Mouse (Mus musculus) hindbrain, embryonic 16.5 days (tissue): ENCODE measurements around the gene Bsx. TPM values are rescaled to one million over a fixed set of nuclear protein-coding genes. Genes with fewer than 3 reads are reported as not detected.

Source experiments
- ATAC-seq: fragments of 200-750 bp; cut with Nextera tagmentation; 2 replicates; pipeline ENCODE4 v1.8.0; 2017; ENCODE audit warnings: moderate TSS enrichment, moderate library complexity
- H3K27ac ChIP-seq: fragments of 300-500 bp; sonication (generic); 2 replicates; pipeline ENCODE4 v1.5.1; 2014; ENCODE audit warnings: low read depth, mild to moderate bottlenecking, control low read depth, low read length, moderate library complexity
- H3K27me3 ChIP-seq: fragments of 300-500 bp; sonication (generic); replicated peaks from 2 replicates; pipeline ENCODE4 v1.6.1; 2014; ENCODE audit warnings: low read length; ENCODE audit not compliant: control insufficient read depth, insufficient read depth
- H3K36me3 ChIP-seq: fragments of 300-500 bp; sonication (generic); 2 replicates; pipeline ENCODE4 v1.6.1; 2014; ENCODE audit warnings: mild to moderate bottlenecking, low read length, moderate library complexity, mixed read lengths; ENCODE audit not compliant: control insufficient read depth, insufficient read depth
- H3K4me1 ChIP-seq: fragments of 300-500 bp; sonication (generic); 2 replicates; pipeline ENCODE4 v1.6.1; 2014; ENCODE audit warnings: low read depth, low read length; ENCODE audit not compliant: control insufficient read depth, insufficient read depth
- H3K4me2 ChIP-seq: fragments of 300-500 bp; sonication (generic); 2 replicates; pipeline ENCODE4 v1.6.1; 2014; ENCODE audit warnings: mild to moderate bottlenecking, low read length, control low read depth, moderate library complexity
- H3K4me3 ChIP-seq: fragments of 300-500 bp; sonication (generic); 2 replicates; pipeline ENCODE4 v1.5.1; 2014; ENCODE audit warnings: mild to moderate bottlenecking, low read length, control low read depth, moderate library complexity
- H3K9ac ChIP-seq: fragments of 300-500 bp; sonication (generic); 2 replicates; pipeline ENCODE4 v1.6.1; 2014; ENCODE audit warnings: low read depth, mild to moderate bottlenecking, control low read depth, low read length, moderate library complexity
- H3K9me3 ChIP-seq: fragments of 300-500 bp; sonication (generic); 2 replicates; pipeline ENCODE4 v1.6.1; 2014; ENCODE audit warnings: mild to moderate bottlenecking, low read length, moderate library complexity; ENCODE audit not compliant: control insufficient read depth
- WGBS: fragments of 180-500 bp; shearing (Covaris S2); extraction: QIAGEN DNeasy Blood & Tissue Kit; methylation state at CpG from one replicate; pipeline ENCODE4 v1.1.7; 2014; 5-methylcytosine and 5-hydroxymethylcytosine counted together
- polyA plus RNA-seq: library from polyadenylated mRNA; unstranded; fragments of >200 nt; fragmentation: Nextera tagmentation; extraction: Ambion mirVana; gene quantifications from 2 replicates; pipeline ENCODE4 v1.2.1, GENCODE M21; 2015

Gene Bsx
- polyA plus RNA-seq, 1 experiment from 2014 or later, result not detected

GRCm38 (mm10) chr9:40870331-40870730 lies 3.6 kb upstream of the Bsx start:
- H3K4me3 ChIP-seq, result no peak overlapping the region
- no peaks in the 10 kb centered on the region for H3K4me1 ChIP-seq
- no peak overlapping the region for H3K27ac ChIP-seq
- no peak for ATAC-seq
- H3K9me3 ChIP-seq, result no peaks in the 10 kb centered on the region
- peaks cover 58% of the 10 kb centered on the region for H3K27me3 ChIP-seq
- no peak overlapping the region for H3K9ac ChIP-seq
- H3K4me2 ChIP-seq, result no peak overlapping the region
- 83% methylated on average over 5 of the region's 5 CpGs for WGBS
- no peaks in the 10 kb centered on the region for H3K36me3 ChIP-seq

- H3K9me3 ChIP-seq, result no peaks in the 10 kb centered on the region
- no peak overlapping the region for H3K27ac ChIP-seq
- peaks cover 65% of the 10 kb centered on the region for H3K27me3 ChIP-seq
- WGBS, result 2% methylated on average over 34 of the region's 34 CpGs
- H3K36me3 ChIP-seq, result no peaks in the 10 kb centered on the region
- H3K4me1 ChIP-seq, result no peaks in the 10 kb centered on the region
- H3K9ac ChIP-seq, result no peak overlapping the region
- peak overlapping the region; percentile 36 for H3K4me2 ChIP-seq
- ATAC-seq, result no peak; the same call in 1 of the 2 replicates
- peak overlapping the region; percentile 9; the same call in 1 of the 2 replicates for H3K4me3 ChIP-seq
Measured at GRCm38 (mm10) chr9:40871369-40872155, 2.4 kb upstream of the Bsx start.

- Histone ChIP-seq H3K4me2 (peak overlapping the region; percentile 36; the same call in 1 of the 2 replicates), H3K27me3 (peaks cover 70% of the 10 kb centered on the region), H3K9me3 (no peaks in the 10 kb centered on the region)
Measured at GRCm38 (mm10) chr9:40872156-40872478, 1.8 kb upstream of the Bsx start.

GRCm38 (mm10) chr9:40874961-40875360 lies 1.0 kb downstream of the Bsx start:
- no peak overlapping the region for H3K27ac ChIP-seq
- H3K4me3 ChIP-seq, result no peak overlapping the region
- no peaks in the 10 kb centered on the region for H3K9me3 ChIP-seq
- H3K27me3 ChIP-seq, result peaks cover 63% of the 10 kb centered on the region
- H3K36me3 ChIP-seq, result no peaks in the 10 kb centered on the region
- no peak overlapping the region for H3K9ac ChIP-seq
- under 1% methylated on average over 4 of the region's 4 CpGs for WGBS
- no peak overlapping the region for H3K4me2 ChIP-seq
- peaks cover 7% of the 10 kb centered on the region; the same call in 1 of the 2 replicates for H3K4me1 ChIP-seq
- ATAC-seq, result no peak

More at GRCm38 (mm10) chr9:40872156-40872478, 1.8 kb upstream of the Bsx start:
- H3K9ac ChIP-seq, result no peak overlapping the region
- no peaks in the 10 kb centered on the region for H3K36me3 ChIP-seq
- no peak overlapping the region for H3K4me3 ChIP-seq
- 8% methylated on average over 8 of the region's 8 CpGs for WGBS
- no peaks in the 10 kb centered on the region for H3K4me1 ChIP-seq
- H3K27ac ChIP-seq, result no peak overlapping the region
- no peak for ATAC-seq

GRCm38 (mm10) chr9:40875431-40875830 lies 1.5 kb downstream of the Bsx start:
- H3K4me2 ChIP-seq, result no peak overlapping the region
- ATAC-seq, result no peak
- peaks cover 61% of the 10 kb centered on the region for H3K27me3 ChIP-seq
- H3K9me3 ChIP-seq, result no peaks in the 10 kb centered on the region
- H3K4me3 ChIP-seq, result no peak overlapping the region
- no peaks in the 10 kb centered on the region for H3K36me3 ChIP-seq
- H3K9ac ChIP-seq, result no peak overlapping the region
- WGBS, result under 1% methylated on average over 17 of the region's 17 CpGs
- H3K27ac ChIP-seq, result no peak overlapping the region
- H3K4me1 ChIP-seq, result peaks cover 7% of the 10 kb centered on the region; the same call in 1 of the 2 replicates

- Histone ChIP-seq H3K9me3 (no peaks in the 10 kb centered on the region), H3K36me3 (no peaks in the 10 kb centered on the region), H3K27ac (no peak overlapping the region), H3K9ac (no peak overlapping the region), H3K4me2 (no peak overlapping the region), H3K4me3 (no peak overlapping the region), H3K27me3 (peaks cover 66% of the 10 kb centered on the region), H3K4me1 (peaks cover 7% of the 10 kb centered on the region; the same call in 1 of the 2 replicates)
- WGBS, result under 1% methylated on average over 29 of the region's 29 CpGs
- no peak for ATAC-seq
Measured at GRCm38 (mm10) chr9:40876164-40876563, 2.2 kb downstream of the Bsx start.

GRCm38 (mm10) chr9:40876693-40877092 lies 2.8 kb downstream of the Bsx start:
- H3K9me3 ChIP-seq, result no peaks in the 10 kb centered on the region
- no peaks in the 10 kb centered on the region for H3K36me3 ChIP-seq
- 3% methylated on average over 5 of the region's 5 CpGs for WGBS
- no peak overlapping the region for H3K9ac ChIP-seq
- no peak for ATAC-seq
- H3K4me2 ChIP-seq, result no peak overlapping the region
- H3K27me3 ChIP-seq, result peaks cover 68% of the 10 kb centered on the region
- H3K4me1 ChIP-seq, result peaks cover 7% of the 10 kb centered on the region; the same call in 1 of the 2 replicates
- H3K27ac ChIP-seq, result no peak overlapping the region
- no peak overlapping the region for H3K4me3 ChIP-seq

GRCm38 (mm10) chr9:40877146-40877880 lies 3.4 kb downstream of the Bsx start:
- Histone ChIP-seq H3K4me1 (peaks cover 7% of the 10 kb centered on the region; the same call in 1 of the 2 replicates), H3K4me2 (peak overlapping the region; percentile 8; the same call in 1 of the 2 replicates), H3K4me3 (peak overlapping the region; percentile 3), H3K36me3 (no peaks in the 10 kb centered on the region), H3K27me3 (peaks cover 69% of the 10 kb centered on the region), H3K9me3 (no peaks in the 10 kb centered on the region), H3K27ac (no peak overlapping the region), H3K9ac (no peak overlapping the region)
- no peak for ATAC-seq
- WGBS, result under 1% methylated on average over 42 of the region's 42 CpGs

GRCm38 (mm10) chr9:40877881-40878235 lies 3.9 kb downstream of the Bsx start:
- WGBS, result 0% methylated on average over 25 of the region's 29 CpGs
- no peaks in the 10 kb centered on the region for H3K36me3 ChIP-seq
- H3K9me3 ChIP-seq, result no peaks in the 10 kb centered on the region
- ATAC-seq, result no peak
- H3K4me2 ChIP-seq, result peak overlapping the region; percentile 8; the same call in 1 of the 2 replicates
- no peak overlapping the region for H3K27ac ChIP-seq
- peak overlapping the region; percentile 3 for H3K4me3 ChIP-seq
- H3K27me3 ChIP-seq, result peaks cover 69% of the 10 kb centered on the region
- no peak overlapping the region for H3K9ac ChIP-seq
- peaks cover 7% of the 10 kb centered on the region; the same call in 1 of the 2 replicates for H3K4me1 ChIP-seq
